Comparison of ENCODE assay signal across 8 mouse cellular contexts in the genomic region with DNA sequence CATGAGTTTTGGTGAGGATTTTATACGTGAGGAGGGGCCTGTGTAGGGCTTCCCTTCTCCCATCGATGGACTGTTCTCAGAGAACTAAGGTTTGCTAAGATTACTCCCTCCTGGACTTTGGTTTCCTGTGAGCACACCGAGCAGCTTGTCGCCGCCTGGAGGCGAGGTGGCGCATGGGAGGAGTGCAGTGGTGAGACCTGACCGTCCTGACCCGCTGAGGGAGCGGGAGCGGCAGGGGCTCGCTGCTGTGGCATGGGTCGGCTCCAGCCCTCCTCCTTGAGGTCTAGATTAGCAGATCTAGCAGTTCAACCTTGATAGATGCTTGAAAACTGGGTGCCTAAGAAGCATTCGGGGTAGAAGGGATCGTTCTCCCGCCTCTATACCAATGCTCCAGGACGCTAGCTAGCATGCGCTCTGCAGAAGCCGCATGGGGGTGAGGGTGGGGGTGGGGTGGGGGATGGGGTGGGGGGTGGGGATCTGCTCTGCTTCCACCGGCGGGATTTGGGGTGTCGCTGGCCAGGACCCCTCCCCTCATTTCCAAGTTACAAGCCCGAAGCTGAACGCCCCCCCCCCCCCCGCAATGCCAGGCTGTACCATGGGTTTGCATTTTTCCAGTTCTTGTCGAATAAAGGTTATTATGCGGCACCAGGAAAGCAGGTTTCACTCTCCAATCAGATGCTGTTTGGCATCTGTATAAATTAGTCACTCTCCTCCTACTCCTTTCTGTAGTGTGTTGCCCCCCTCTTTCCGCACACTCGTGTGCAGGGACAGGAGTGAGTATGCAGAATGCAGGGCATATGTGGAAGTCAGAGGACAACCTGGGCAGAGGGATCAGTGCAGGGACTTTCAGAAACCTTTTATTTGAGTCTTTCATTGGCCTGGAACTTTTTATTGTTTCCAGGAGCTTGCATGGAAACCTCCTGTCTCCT. TPM values are rescaled to one million over a fixed set of nuclear protein-coding genes. Genes with fewer than 3 reads are reported as not detected.
A peak's percentile ranks its signal among the peaks of the same experiment; 100 is the strongest.
DNase-seq lines count a peak whose midpoint lies in the region; ATAC-seq and TF ChIP-seq lines count a peak whose summit lies in the region.

No protein-coding gene starts in this region.

- WGBS in forebrain, embryonic 12.5 days = 4% methylated on average over 29 of the region's 29 CpGs
- 3% methylated on average over 24 of the region's 29 CpGs for WGBS in hindbrain, embryonic 15.5 days
- 6% methylated on average over 29 of the region's 29 CpGs for WGBS in lung, embryonic 15.5 days

- peak overlapping the region; percentile 53 for H3K9ac ChIP-seq in forebrain, embryonic 12.5 days
- peak overlapping the region; percentile 56 for H3K9ac ChIP-seq in hindbrain, embryonic 15.5 days
- H3K9ac ChIP-seq in lung, embryonic 15.5 days = peak overlapping the region; percentile 35

- DNase-seq in c-Kit-positive CD71-positive TER-119-negative erythroid progenitor cells, embryonic 14.5 days (ENCODE audit: low read depth) = peak; percentile 15
- peak; percentile 40 to 58 for DNase-seq in layer of hippocampus, postnatal 14 days (ENCODE audit: low spot score in 2 of 2)
- peak; percentile 18 for DNase-seq in ovary, postnatal 10 days (ENCODE audit: low spot score)
- peak; percentile 73 for DNase-seq in thymus, postnatal 14 days

- H3K4me3 ChIP-seq in E14TG2a.4 (replicated peaks; ENCODE audit: low read length) = peak overlapping the region; percentile 70
- H3K4me3 ChIP-seq in forebrain, embryonic 12.5 days (replicated peaks) = peak overlapping the region; percentile 41
- H3K4me3 ChIP-seq in hindbrain, embryonic 15.5 days = peak overlapping the region; percentile 49
- peak overlapping the region; percentile 36 for H3K4me3 ChIP-seq in lung, embryonic 15.5 days

- peak overlapping the region; percentile 75 for H3K4me2 ChIP-seq in forebrain, embryonic 12.5 days
- peak overlapping the region; percentile 85 for H3K4me2 ChIP-seq in hindbrain, embryonic 15.5 days
- H3K4me2 ChIP-seq in lung, embryonic 15.5 days = peak overlapping the region; percentile 76

- H3K27ac ChIP-seq in forebrain, embryonic 12.5 days = no peak overlapping the region
- H3K27ac ChIP-seq in hindbrain, embryonic 15.5 days (replicated peaks) = peak overlapping the region; percentile 69
- no peak overlapping the region for H3K27ac ChIP-seq in lung, embryonic 15.5 days

- H3K4me1 ChIP-seq in E14TG2a.4 (replicated peaks; ENCODE audit: low read depth, low read length) = peaks cover 28% of the 10 kb centered on the region
- peaks cover 12% of the 10 kb centered on the region for H3K4me1 ChIP-seq in forebrain, embryonic 12.5 days
- peaks cover 7% of the 10 kb centered on the region for H3K4me1 ChIP-seq in hindbrain, embryonic 15.5 days (replicated peaks)
- peaks cover 6% of the 10 kb centered on the region; the same call in 1 of the 2 replicates for H3K4me1 ChIP-seq in lung, embryonic 15.5 days

- peaks cover 6% of the 10 kb centered on the region; the same call in 1 of the 2 replicates for H3K9me3 ChIP-seq in E14TG2a.4 (ENCODE audit: low read length)
- H3K9me3 ChIP-seq in forebrain, embryonic 12.5 days = 0 out of 2 replicates have a peak, but pooled peaks cover 2% of the 10 kb centered on the region
- no peaks in the 10 kb centered on the region for H3K9me3 ChIP-seq in hindbrain, embryonic 15.5 days
- H3K9me3 ChIP-seq in lung, embryonic 15.5 days = no peaks in the 10 kb centered on the region

- no peaks in the 10 kb centered on the region for H3K36me3 ChIP-seq in E14TG2a.4 (ENCODE audit: insufficient read depth, low read length)
- H3K36me3 ChIP-seq in forebrain, embryonic 12.5 days (replicated peaks) = no peaks in the 10 kb centered on the region
- no peaks in the 10 kb centered on the region for H3K36me3 ChIP-seq in hindbrain, embryonic 15.5 days
- H3K36me3 ChIP-seq in lung, embryonic 15.5 days = no peaks in the 10 kb centered on the region

- peak; percentile 53 for TF ChIP-seq CTCF in E14TG2a.4 (conservative IDR thresholded peaks at IDR 0.05; ENCODE audit: low read length)

- ATAC-seq in forebrain, embryonic 12.5 days (ENCODE audit: low FRiP score) = peak; percentile 77; the same call in 1 of the 2 replicates
- ATAC-seq in hindbrain, embryonic 15.5 days (ENCODE audit: low FRiP score, low read depth) = peak; percentile 79
- ATAC-seq in lung, embryonic 15.5 days (ENCODE audit: borderline replicate concordance, extremely low read depth, low FRiP score, low TSS enrichment) = peak; percentile 67

- H3K27me3 ChIP-seq in E14TG2a.4 (ENCODE audit: insufficient read depth, low read length) = peaks cover 14% of the 10 kb centered on the region
- 0 out of 2 replicates have a peak, but pooled peaks cover 3% of the 10 kb centered on the region for H3K27me3 ChIP-seq in forebrain, embryonic 12.5 days
- H3K27me3 ChIP-seq in hindbrain, embryonic 15.5 days = no peaks in the 10 kb centered on the region
- no peaks in the 10 kb centered on the region; the same call in none of the 2 replicates for H3K27me3 ChIP-seq in lung, embryonic 15.5 days

RNA-seq across cellular contexts. Expression of a gene that starts 28.1 kb away (rescaled TPM):
- polyA plus RNA-seq in forebrain, embryonic 12.5 days (2016; fragmentation: Nextera tagmentation; extraction: Ambion mirVana) = 4.6 and 7.2 TPM in 2 replicates
- polyA plus RNA-seq in hindbrain, embryonic 15.5 days (2015; fragmentation: Nextera tagmentation; extraction: Ambion mirVana) = 0.71 and 0.80 TPM in 2 replicates
- 1 to 10 TPM; 3.1 TPM for total RNA-seq in layer of hippocampus, postnatal 14 days (2021)
- polyA plus RNA-seq in lung, embryonic 15.5 days (2015; fragmentation: Nextera tagmentation; extraction: Ambion mirVana) = 1.4 and 2.5 TPM in 2 replicates

Comparison
In these comparisons a context has a peak if more than half of its experiments do, and no peak if none do; other contexts are left out.
1. DNase-seq: peak in every context shown above with its lines; median percentile 73 in thymus, postnatal 14 days; 49 in layer of hippocampus, postnatal 14 days; 18 in ovary, postnatal 10 days; 15 in c-Kit-positive CD71-positive TER-119-negative erythroid progenitor cells, embryonic 14.5 days.